Mouse (Mus musculus) cerebellum, adult (tissue): Measurements from ENCODE around the gene Mrpl17.
"Not testable (repeated sequence)": the region's sequence is repeated elsewhere in the genome, so short reads cannot be mapped to it uniquely, and the experiment has no call there.

Source experiments
- ATAC-seq: cut with Nextera tagmentation; 2 replicates; pipeline ENCODE4 v1.9.2; 2017; ENCODE audit warnings: mild to moderate bottlenecking, moderate library complexity, mixed read lengths; ENCODE audit not compliant: insufficient number of reproducible peaks, low FRiP score, low TSS enrichment

The Mrpl17 gene

DNA sequence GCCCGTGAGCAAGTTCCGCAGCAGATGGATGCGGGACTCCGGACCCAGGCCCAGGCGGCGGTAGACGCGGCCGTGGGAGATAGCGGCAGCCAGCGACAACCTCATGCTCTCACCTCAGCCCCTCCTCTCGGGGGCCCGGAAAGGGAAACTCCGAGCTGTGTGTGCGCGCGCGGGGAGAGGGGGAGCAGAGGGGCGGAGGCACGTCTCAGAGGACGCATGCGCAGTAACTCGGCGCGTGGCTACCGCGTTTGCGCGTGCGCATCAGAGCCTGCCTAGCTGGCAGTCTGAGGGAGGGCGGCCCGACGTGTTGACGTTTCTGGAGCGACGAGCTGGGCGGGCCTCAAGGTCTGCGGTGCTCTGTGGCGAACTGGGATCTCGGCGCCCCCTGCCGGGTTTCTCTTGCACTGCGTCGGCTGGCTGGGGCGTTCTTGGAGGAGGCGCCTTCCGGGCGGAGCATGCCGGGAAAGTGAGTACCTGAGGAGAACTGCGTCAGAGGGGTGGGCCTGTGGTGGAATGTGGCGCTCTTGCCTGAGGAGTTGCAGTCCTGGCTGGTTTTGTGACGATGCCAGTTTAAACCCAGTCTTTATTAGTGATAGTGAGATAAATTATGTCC is at the start of gene Mrpl17:
TSS of gene Mrpl17 (minus strand) at position 223 of the 613 bp plus-strand sequence.
- peak; percentile 97 for ATAC-seq

- not testable (repeated sequence) for ATAC-seq
Measured at GRCm38 (mm10) chr7:105855718-105856560, 45.0 kb upstream of the Mrpl17 start.

DNA sequence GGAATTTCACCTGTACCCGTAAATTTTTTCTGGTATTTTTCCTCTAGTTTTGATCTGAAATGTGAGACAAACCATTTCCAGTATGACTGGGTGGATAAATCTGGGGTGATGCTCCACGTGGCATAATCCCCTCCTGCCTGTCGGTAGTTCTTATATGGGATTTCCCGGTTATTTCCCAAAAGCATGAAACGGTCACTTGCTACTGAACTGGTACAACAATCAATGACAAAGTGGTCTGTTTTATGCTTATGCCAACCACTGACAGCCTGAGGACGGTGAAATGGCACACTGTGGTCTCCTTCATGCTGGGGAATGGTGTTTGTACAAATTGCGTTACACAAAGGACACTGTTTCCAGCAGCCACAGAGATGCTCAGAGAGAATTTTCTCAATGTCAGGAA is 13.4 kb upstream of the Mrpl17 start:
- ATAC-seq: no peak

DNA sequence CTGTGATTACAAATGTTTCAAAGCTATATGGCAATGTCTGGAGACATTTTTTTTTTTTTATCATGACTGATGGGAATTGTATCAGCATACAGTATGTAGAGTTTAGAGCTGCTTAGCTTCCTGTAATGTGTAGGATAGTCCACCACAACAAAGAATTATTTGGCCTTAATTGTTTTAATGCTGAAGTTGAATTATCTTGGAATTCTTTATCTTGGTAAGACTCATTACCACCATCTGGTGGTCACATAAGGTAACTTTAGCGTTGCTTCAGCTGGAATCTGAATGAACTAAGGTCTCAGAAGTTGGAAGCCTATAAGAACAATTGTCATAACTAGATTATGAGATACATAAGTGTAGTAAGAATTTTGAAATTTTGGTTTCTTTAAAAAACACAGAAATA is 7.6 kb upstream of the Mrpl17 start:
- ATAC-seq: no peak

DNA sequence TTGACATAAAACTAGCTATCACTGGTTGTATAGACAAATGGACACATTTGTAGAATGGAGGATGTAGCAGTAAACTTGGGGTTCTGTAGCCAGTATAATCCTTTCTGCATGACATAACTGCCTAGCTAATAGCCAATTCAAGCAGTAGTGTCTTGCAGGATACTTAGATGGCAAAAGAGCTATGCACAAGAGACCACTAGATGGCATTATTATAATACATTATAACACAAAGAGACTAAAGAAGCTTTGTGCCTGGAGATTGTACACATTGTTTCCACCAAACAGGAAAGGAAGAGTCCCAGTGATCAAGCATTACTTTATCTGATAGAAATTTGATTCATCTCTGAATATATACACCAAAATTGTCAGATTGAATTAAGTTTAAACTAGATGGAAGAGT is 5.8 kb upstream of the Mrpl17 start:
- no peak for ATAC-seq

DNA sequence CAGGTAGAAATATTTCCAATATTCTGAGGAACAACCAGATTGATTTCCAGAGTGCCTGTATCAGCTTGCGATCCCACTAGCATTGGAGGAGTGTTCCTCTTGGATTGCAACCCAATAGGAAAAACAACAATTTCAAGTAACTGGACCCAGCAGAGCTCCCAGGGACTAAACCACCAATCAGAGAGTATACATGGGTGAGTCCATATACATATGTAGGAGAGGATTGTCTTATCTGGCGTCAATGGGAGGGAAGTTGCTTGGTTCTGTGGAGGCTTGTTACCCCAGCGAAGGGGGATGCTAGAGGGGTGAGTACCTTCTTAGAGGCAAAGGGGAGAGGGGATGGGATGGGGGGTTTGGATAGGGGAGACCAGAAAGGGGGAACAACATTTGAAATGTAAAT is 2.4 kb upstream of the Mrpl17 start:
- no peak for ATAC-seq

GRCm38 (mm10) chr7:105812566-105812965 is 1.7 kb upstream of the Mrpl17 start:
- ATAC-seq: no peak

DNA sequence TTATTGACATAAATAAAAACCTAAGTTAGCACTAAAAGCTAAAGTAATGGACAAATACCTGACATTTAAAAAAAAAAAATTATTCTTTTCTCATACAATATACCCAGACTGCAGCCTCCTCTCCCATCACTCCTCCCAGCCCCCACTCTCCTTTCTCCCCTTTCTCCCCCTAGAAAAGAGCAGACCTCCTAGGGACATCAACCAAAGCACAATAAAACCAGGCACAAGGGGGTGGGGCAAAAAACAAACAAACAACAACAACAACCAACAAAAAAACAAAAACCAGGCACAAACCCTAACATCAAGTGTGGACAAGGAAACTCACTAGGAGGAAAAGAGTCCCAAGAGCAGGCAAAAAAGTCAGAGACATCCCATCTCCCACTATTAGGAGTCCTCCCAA is 617 bp upstream of the Mrpl17 start:
- no peak for ATAC-seq

DNA sequence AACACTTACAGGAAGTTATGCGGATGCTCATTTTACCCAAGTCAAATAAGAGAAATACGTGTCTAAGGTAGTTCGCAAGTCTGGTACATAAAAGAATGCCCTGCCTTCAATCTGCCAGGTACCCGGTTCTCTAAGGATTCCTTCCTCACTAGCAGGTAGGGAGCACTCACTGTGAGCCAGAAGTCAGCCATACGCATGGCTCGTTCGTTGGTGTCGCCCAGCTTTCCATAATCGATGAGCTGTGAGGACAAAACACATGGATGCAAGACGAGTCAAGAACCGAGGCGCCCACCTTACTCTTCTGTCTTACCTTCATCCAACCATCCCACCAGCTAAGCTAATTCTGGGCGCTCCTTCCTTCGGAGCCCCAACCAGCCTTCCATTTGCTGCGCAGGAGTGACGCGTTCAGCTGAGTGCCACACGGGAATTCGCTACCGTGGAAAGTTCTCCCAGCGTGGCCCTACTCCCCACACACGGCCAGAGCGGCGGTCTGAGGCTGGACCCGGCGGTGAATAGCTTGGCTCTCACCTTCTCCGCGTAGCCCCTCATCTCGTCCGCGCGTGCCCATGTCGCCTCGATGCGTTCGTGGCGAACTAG is 521 bp downstream of the Mrpl17 start:
- ATAC-seq: no peak; the same call in 1 of the 2 replicates

- ATAC-seq: no peak
Measured at GRCm38 (mm10) chr7:105809836-105810235, 1.1 kb downstream of the Mrpl17 start.

DNA sequence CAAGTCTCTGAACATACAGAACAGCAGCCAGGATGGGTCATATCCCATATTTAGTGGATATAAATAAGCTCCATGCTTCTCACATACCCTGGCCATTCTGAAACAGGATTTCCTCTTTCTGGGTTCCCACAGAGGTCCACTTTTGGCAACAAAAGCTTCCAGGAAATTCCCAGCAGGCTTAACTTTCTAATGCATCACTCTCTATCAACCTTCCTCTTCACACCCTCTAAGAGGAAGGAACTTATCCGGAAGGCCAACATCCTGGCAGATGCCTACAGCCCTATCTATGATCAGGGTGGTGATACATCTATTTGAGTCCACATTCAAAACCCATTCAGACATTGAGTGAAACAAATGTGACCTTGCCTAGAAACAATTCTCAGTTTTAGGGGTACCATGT is 2.5 kb downstream of the Mrpl17 start:
- ATAC-seq: no peak

DNA sequence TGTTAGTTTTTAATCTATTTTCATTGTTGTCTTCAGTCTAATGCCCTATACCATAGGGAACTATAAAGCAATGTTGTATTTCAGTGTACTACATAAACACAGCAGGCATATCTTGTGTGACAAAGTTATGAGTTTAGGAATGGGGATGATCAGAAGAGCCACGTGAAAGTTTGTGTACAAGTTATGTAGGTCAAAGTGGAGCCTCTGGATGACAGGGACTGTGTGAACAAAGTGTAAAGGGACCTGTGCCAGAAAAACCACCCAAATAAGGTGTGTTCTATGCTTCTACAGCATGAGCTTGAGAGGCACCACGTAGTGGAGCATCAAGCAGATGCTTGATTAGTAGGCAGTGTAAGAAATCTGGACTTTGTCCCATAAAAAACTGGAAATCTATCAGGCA is 4.2 kb downstream of the Mrpl17 start:
- no peak for ATAC-seq

DNA sequence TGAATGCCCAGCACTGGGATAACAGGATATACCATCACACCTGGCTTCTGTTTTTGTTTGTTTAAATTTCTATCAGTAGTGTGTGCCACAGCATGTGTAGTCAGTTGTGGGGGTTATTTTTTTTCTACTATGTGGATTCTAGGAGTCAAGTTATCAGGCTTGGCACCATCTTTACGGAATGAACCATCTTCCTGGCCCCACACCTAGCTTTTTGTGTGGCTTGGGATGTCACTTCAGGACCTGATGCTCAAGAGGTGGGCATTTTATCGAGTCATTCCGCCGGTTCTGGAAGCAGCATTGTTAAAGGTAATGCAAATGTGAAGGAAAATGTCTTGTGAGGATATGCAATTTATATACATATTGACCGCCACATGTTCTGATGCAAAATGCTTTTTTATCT is 4.8 kb downstream of the Mrpl17 start:
- no peak for ATAC-seq

- ATAC-seq: no peak
Measured at GRCm38 (mm10) chr7:105803428-105803827, 7.5 kb downstream of the Mrpl17 start.

GRCm38 (mm10) chr7:105802771-105803170 is 8.1 kb downstream of the Mrpl17 start:
- ATAC-seq: no peak

GRCm38 (mm10) chr7:105802312-105802711 is 8.6 kb downstream of the Mrpl17 start:
- ATAC-seq: no peak

DNA sequence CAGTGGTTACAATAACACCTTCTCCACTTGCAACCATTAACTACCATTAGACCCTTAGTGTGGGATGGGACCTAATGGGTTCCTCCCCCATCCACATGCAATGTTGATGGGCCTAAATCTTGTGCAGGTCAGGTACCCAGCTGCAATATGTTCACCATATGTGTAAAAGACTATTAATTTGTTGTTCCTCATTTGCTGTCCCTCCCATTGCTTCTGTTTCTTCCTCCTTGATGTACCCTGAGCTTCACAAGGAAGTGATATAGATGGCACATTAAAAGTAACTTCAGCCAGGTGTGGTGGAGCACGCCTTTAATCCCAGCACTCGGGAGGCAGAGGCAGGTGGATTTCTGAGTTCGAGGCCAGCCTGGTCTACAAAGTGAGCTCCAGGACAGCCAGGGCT is 13.9 kb downstream of the Mrpl17 start:
- ATAC-seq: no peak

DNA sequence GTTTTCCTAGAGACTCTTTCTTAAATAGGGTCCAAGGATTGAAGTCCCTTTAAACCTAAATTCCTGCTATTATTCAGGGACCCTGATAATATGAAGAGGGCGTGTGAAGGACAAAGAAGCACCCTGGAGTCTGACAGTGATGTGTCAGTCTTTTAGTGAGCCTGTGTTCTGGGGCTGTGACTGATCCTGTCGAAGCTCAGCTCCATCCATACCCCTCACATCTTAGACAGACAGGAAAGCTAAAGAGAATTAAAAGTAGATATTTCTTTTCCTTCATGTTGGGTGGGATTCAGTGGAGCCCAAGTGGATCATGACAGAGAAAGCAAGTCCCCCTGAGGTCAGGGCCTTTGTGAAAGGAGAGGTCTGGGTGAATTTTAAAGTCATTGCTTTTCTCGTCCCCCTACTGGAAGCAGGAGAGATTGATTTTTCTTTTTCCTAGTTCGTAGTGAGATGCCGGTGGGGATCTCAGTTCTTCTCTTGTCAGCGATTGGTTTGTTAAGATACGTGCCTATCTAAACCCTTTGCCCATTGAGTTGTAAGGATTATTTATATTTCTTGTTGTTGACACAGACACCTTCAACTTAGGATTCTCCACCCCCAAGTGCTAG is 15.0 kb downstream of the Mrpl17 start:
- ATAC-seq: no peak

- ATAC-seq: no peak
Measured at GRCm38 (mm10) chr7:105793701-105794100, 17.2 kb downstream of the Mrpl17 start.

DNA sequence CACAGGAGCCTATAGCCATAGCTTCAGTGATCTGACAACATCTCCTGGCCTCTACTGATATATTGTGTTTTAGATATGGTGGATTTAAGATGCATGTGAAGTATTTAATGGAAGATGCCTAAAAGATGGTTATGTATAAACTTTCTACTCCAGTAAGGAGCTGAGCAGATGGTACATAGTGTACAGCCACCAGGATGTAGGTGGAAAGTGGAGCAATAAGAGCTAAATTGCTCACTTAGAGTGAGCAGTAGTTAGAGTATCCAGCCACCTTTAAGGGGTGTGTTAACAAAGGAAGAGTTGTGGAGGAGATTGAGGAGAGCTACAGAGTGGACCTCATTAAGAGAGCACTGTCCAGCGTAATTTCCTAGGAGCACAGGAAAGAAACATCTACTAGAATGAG is 19.8 kb downstream of the Mrpl17 start:
- no peak for ATAC-seq
